8 mouse cellular contexts compared by ENCODE assay signal in genomic region chr7:49523729-49524128, GRCm38 (mm10).
DNase-seq lines count a peak whose midpoint lies in the region; ATAC-seq and TF ChIP-seq lines count a peak whose summit lies in the region.

No protein-coding gene starts in this region.

- DNase-seq in gastrocnemius, postnatal 14 days: peak; percentile 23
- no peak for DNase-seq in gastrocnemius, postnatal 36 days
- DNase-seq in embryonic facial prominence, embryonic 11.5 days (ENCODE audit: low spot score): no peak
- peak; percentile 33 for DNase-seq in heart, postnatal 4 days
- DNase-seq in liver, embryonic 11.5 days (ENCODE audit: low spot score): no peak
- no peak for DNase-seq in lung, adult 2 months

- H3K4me2 ChIP-seq in embryonic facial prominence, embryonic 11.5 days (ENCODE audit: low read depth, low read length): peak overlapping the region; percentile 23; the same call in 1 of the 2 replicates
- peak overlapping the region; percentile 56 for H3K4me2 ChIP-seq in liver, embryonic 11.5 days

- ATAC-seq in embryonic facial prominence, embryonic 11.5 days (replicated peaks; ENCODE audit: insufficient number of reproducible peaks, low FRiP score, low TSS enrichment, low read depth): no peak
- ATAC-seq in liver, embryonic 11.5 days (replicated peaks; ENCODE audit: low FRiP score): 0 out of 2 replicates have a peak, but pooled peaks have one; percentile 23
- no peak for ATAC-seq in monocyte, adult 5-6 weeks (replicated peaks; ENCODE audit: insufficient number of reproducible peaks, low FRiP score, low TSS enrichment, poor library complexity, severe bottlenecking)
- ATAC-seq in megakaryocyte-erythroid progenitor cell, adult 5-6 weeks (replicated peaks; ENCODE audit: low FRiP score, low TSS enrichment, poor library complexity, severe bottlenecking): no peak

- H3K27me3 ChIP-seq in embryonic facial prominence, embryonic 11.5 days (ENCODE audit: control insufficient read depth, insufficient read depth, low read length): no peaks in the 10 kb centered on the region
- H3K27me3 ChIP-seq in liver, embryonic 11.5 days (replicated peaks; ENCODE audit: control insufficient read depth, insufficient read depth, low read length): no peaks in the 10 kb centered on the region; the same call in 1 of the 2 replicates

- no peaks in the 10 kb centered on the region for H3K36me3 ChIP-seq in embryonic facial prominence, embryonic 11.5 days (replicated peaks; ENCODE audit: control insufficient read depth, insufficient read depth, low read depth, low read length)
- no peaks in the 10 kb centered on the region for H3K36me3 ChIP-seq in liver, embryonic 11.5 days (ENCODE audit: control insufficient read depth, insufficient read depth, low read length)

- H3K4me1 ChIP-seq in embryonic facial prominence, embryonic 11.5 days (ENCODE audit: control insufficient read depth, insufficient read depth, low read length): no peaks in the 10 kb centered on the region; the same call in 1 of the 2 replicates
- H3K4me1 ChIP-seq in liver, embryonic 11.5 days (replicated peaks; ENCODE audit: control insufficient read depth, insufficient read depth, low read length): peaks cover 18% of the 10 kb centered on the region
- peaks cover 6% of the 10 kb centered on the region; the same call in 1 of the 2 replicates for H3K4me1 ChIP-seq in lung, adult 2 months (ENCODE audit: control insufficient read depth, insufficient read depth, low read length)

- H3K9me3 ChIP-seq in embryonic facial prominence, embryonic 11.5 days (replicated peaks; ENCODE audit: control insufficient read depth, low read length): no peaks in the 10 kb centered on the region
- no peaks in the 10 kb centered on the region for H3K9me3 ChIP-seq in liver, embryonic 11.5 days (ENCODE audit: control insufficient read depth, low read length)

- no peak overlapping the region for H3K9ac ChIP-seq in embryonic facial prominence, embryonic 11.5 days (replicated peaks; ENCODE audit: low read length)
- H3K9ac ChIP-seq in liver, embryonic 11.5 days (ENCODE audit: low read depth, low read length): no peak overlapping the region

- TF ChIP-seq POLR2A in lung, adult 2 months (IDR thresholded peaks at IDR 0.05; ENCODE audit: borderline replicate concordance, extremely low read depth, low read depth, low read length): no peak

- 0 out of 2 replicates have a peak overlapping the region, but pooled peaks have one; percentile 11 for H3K4me3 ChIP-seq in embryonic facial prominence, embryonic 11.5 days (ENCODE audit: low read depth, low read length)
- H3K4me3 ChIP-seq in liver, embryonic 11.5 days (ENCODE audit: low read depth, low read length): peak overlapping the region; percentile 38
- H3K4me3 ChIP-seq in lung, adult 2 months (replicated peaks; ENCODE audit: extremely low read depth, low read depth, low read length): no peak overlapping the region

- no peak overlapping the region for H3K27ac ChIP-seq in embryonic facial prominence, embryonic 11.5 days (replicated peaks; ENCODE audit: low read depth, low read length)
- H3K27ac ChIP-seq in liver, embryonic 11.5 days (ENCODE audit: low read depth, low read length): no peak overlapping the region

- WGBS in embryonic facial prominence, embryonic 11.5 days: 16% methylated on average over 5 of the region's 5 CpGs
- 36% methylated on average over 5 of the region's 5 CpGs for WGBS in liver, embryonic 11.5 days
- 51% methylated on average over 5 of the region's 5 CpGs for WGBS in lung, adult 2 months

- no peak for TF ChIP-seq CTCF in lung, adult 2 months (IDR thresholded peaks at IDR 0.05; ENCODE audit: insufficient read depth, low read length)

- intact Hi-C loops in gastrocnemius, postnatal 14 days (cut with DNase I; ENCODE audit: low total_unique reads): no loop called here
- intact Hi-C loops in gastrocnemius, postnatal 36 days (cut with DNase I): no loop called here

Comparison
In these comparisons a context has a peak if more than half of its experiments do, and no peak if none do; other contexts are left out.
1. DNase-seq: peak in gastrocnemius, postnatal 14 days (single experiment) and heart, postnatal 4 days (single experiment); none in gastrocnemius, postnatal 36 days (0 of 2), embryonic facial prominence, embryonic 11.5 days (single experiment), liver, embryonic 11.5 days (single experiment) and lung, adult 2 months (single experiment).